Mouse (Mus musculus) v-Abl transformed pro-B cells (cell line): ENCODE measurements around the gene Ankrd45.

Experiments used
- in situ Hi-C, 2 experiments: fragments of 400-800 bp; cut with MboI; formaldehyde crosslinking; loops; one replicate each; pipeline ENCODE4 v1.15.1; 2025; ENCODE audit not compliant: unreplicated experiment in 2 of 2

Gene Ankrd45

GRCm38 (mm10) chr1:161182386-161182785 is 39.9 kb downstream of the Ankrd45 start:
- in situ Hi-C loops: loop anchor here (5.0 to 25.0 kb wide), 4 partner anchors 445 to 995 kb away; partner anchors contain the start of gene Mrps14 (in 1 of the 2)

DNA sequence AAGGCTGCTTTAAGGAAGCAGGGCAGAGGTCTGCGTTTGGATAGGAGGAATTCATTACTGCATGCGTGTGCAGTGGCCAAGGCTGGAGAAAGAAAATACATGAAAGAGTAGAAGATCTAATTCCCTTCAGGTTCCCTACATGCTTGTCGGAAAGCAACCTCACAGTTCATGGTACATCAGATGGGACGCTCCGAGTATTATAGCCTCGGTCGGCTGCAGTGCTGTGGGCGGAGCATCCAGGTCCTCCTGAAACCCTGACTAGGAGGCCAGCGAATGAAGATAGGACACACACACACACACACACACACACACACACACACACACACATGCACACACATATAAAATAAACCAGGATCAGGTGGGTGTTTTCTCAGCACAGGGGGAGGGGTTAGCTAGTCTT is 41.2 kb downstream of the Ankrd45 start:
- in situ Hi-C loops: loop anchor here (5.0 to 25.0 kb wide), 4 partner anchors 446 to 996 kb away; partner anchors contain the start of gene Mrps14 (in 1 of the 2)

DNA sequence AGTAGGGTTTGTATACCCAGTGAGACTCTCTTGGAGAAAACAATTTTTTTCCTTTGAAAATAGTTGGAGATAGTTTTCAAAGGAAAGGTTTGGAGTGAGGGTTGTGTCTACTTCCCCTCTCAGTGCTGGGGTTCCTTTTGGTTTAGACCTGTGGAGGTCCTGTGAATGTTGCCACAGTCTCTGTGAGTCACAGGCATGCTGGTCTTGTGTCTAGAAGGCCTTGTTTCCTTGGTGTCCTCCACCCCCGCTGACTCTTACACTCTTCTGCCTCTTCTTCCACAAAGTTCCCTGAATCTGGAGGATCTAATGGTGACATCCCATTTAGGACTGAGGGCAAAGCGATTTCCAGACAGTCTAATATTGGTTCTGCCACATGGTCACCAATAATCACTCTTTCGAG is 42.9 kb downstream of the Ankrd45 start:
- in situ Hi-C loops: loop anchor here in 1 of 2 experiments (25.0 kb wide), 2 partner anchors 623 to 998 kb away; partner anchors contain the start of gene Mrps14

- in situ Hi-C loops: loop anchor here in 1 of 2 experiments (5.0 to 25.0 kb wide), 5 partner anchors 236 to 1003 kb away; partner anchors contain the start of gene Mrps14
Observed at GRCm38 (mm10) chr1:161190253-161190910, 47.9 kb downstream of the Ankrd45 start.

DNA sequence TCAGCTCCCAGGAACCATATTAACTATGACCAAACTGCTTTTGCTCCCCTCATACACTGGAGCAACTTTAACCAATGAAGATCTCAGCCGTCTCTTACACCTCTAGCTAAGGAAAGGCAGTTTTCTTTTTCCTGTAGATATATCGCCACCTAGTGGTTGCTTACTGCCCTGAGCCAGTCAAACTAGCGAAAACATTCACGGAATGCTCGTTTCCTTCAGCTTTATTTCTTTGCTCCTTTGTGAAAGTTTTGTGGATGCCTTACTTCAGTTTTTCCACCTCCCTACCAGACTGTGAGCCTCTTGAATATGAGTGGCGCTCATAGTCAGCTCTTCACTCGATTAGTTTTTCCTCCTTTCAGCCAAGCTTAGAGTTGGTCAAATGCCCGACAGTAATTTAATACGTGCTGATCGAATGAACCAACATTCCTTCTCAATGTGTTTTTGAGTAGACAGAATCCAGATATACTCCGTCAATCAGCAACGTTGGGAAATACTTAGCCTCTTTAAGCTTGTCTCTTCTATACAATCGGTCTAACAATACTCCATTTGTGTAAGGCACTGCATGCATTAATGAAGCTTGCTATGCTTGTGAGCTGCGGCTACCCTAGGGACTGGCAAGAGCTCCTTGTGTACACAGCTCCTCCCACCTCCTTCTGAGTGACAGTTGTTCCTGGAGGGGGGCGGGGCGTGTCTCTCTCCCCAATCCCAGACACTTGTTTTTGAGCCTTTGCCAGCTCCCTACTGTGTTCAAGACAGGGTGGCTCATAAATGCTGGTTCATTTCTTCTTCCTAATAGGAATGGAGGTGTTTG is 53.3 kb downstream of the Ankrd45 start:
- in situ Hi-C loops: loop anchor here (5.0 to 25.0 kb wide), 4 partner anchors 241 to 1008 kb away; partner anchors contain the start of gene Mrps14 (in 1 of the 2)

GRCm38 (mm10) chr1:161196364-161196763 is 53.9 kb downstream of the Ankrd45 start:
- in situ Hi-C loops: loop anchor here (5.0 to 25.0 kb wide), 4 partner anchors 242 to 1009 kb away; partner anchors contain the start of gene Mrps14 (in 1 of the 2)

- in situ Hi-C loops: loop anchor here (5.0 to 25.0 kb wide), 5 partner anchors 245 to 1013 kb away; partner anchors contain the start of gene Mrps14 (in 1 of the 2)
Observed at GRCm38 (mm10) chr1:161199856-161200255, 57.4 kb downstream of the Ankrd45 start.

GRCm38 (mm10) chr1:161214465-161214864 is 72.0 kb downstream of the Ankrd45 start:
- in situ Hi-C loops: loop anchor here (5.0 to 10.0 kb wide), 3 partner anchors 73 to 523 kb away; no protein-coding TSS in a partner anchor

DNA sequence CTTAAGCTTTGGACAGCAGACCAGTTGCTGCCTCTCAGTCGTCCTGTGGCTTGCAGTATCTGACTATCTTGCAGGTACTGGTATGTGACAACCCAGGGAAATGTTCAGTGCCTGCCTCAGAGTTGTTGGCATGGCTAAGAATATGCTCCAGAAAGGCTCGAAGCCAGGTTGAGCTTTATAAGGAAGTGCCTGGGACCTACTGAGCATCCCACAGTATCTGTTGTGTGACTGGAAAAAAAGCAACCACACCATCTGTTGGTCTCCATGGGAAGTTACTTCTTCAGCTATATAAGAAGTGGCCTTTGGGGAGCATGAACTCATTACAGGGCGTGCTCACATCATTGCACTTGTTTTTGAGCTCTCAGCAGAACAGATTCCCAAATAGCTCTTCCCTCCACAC is 77.3 kb downstream of the Ankrd45 start:
- in situ Hi-C loops: loop anchor here (5.0 to 10.0 kb wide), 3 partner anchors 67 to 517 kb away; no protein-coding TSS in a partner anchor
